Mouse (Mus musculus) mammary gland, adult 2 months (tissue): ENCODE data around the gene 4930578G10Rik. TPM values are rescaled to one million over a fixed set of nuclear protein-coding genes. Genes with fewer than 3 reads are reported as not detected.

Experiments used
- polyA plus RNA-seq: library from polyadenylated mRNA; depleted of rRNA; stranded (reverse); fragments of >200 nt; gene quantifications from 2 replicates; pipeline ENCODE4 v1.2.3, GENCODE M21; 2012; ENCODE audit warnings: low replicate concordance; rRNA removed

Gene 4930578G10Rik
- not detected in 2 replicates for polyA plus RNA-seq

DNA sequence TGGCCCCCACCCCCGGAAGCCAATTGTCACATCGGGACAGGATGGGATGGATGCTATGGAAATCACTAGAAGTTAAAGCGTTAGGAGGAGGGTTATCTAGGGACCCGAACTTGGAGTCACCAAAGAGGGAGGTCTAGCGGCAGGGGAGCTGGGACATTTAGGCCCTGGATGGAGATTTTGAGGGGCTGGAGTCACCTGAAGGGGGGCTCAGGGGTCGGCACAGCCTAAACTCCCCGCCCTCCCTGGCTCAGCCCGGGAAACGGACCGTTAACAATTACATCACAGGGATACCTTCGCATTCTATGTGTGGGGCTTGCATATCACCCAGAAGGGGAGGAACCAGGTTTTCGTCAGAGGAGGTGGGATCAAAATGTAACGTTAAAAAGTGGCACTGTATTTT lies at the start of gene 4930578G10Rik:
Gene 4930578G10Rik (plus strand): TSS at position 301 of the 400 bp plus-strand sequence.

DNA sequence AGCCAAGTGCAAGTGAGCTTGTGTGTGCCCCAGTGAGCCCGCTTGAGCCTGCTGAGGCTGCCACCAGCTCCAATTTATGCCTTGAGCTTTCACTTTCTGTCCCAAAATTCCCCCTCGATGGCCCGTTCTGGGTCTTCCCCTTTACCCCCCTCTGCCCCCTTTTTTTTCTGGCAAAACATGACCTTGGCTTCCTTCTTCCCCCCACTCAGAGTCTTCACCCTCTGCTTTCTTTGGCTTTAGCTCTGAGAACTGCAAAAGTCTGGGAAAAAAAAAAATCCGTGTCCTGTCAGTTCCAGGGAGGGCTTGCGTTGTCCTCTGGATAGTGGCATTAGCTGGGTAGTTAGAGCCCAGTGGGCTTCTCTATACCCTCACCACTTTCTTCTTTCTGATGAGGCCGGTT lies 21.1 kb downstream of the 4930578G10Rik start, which contains the start of gene Ccl19:
Gene Ccl19 (minus strand): TSS at position 101 of the 400 bp plus-strand sequence.

DNA sequence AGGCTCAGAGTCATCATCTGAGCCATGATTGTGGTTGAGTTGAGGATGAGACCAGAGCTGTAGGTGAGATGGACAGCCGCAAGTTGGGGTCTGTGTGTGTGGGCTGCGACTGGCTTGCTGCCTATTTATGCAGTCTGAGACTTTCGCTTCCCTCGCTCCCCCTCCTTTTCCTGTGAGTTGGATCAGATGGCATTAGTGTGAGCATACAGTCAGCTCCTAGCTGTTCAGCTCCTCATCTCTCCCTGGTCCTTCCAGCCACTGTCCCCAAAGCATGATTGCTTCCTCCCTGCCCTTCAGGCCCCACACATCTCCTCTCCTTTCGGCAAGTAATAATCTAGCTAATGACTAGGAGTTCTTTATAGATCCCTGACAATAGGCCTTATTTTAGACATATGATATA lies 38.5 kb downstream of the 4930578G10Rik start, which contains the start of gene Ccl21a:
Gene Ccl21a (minus strand): TSS at position 101 of the 400 bp plus-strand sequence.

DNA sequence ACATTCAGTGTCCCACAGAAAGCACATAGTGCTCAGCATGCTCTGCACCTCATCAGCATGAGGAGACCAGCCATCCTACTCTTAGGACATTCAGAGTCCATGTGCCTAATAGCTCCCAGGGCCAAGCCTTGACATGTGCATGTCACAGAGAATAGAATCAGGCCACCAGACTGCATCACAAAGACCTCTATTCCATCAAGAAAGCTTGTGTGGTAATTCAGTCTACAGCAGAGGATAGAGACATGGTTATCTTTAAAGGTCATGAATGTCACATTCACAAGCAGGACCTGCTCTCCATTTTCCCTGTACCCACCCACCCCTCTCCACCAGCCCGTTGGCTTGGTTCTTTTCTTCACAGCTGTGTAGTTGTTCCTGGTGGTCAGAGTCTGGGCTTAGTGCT lies 118.4 kb downstream of the 4930578G10Rik start, which contains the start of gene Fam205a1:
Gene Fam205a1 (minus strand): TSS at position 101 of the 400 bp plus-strand sequence.

DNA sequence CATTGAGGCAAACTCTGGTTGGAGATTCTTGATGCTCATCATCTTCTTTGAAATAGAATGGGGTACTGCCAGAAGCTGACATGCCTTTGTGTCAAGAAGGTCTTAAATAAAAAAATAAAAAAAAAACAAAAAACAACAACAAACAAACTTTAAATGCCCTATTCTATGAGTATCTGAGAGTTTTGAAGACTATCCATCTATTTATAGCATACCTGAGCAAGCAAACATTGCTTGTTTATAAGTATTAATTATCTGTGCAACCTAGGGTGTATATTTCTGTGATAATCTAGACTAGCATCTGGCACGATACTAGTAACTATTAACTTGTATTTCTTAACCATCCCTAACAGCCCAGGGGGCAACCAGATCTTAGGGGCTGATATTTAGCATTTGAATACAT lies 121.3 kb downstream of the 4930578G10Rik start, which contains the start of gene Gm12394:
Gene Gm12394 (minus strand): TSS at position 101 of the 400 bp plus-strand sequence.

DNA sequence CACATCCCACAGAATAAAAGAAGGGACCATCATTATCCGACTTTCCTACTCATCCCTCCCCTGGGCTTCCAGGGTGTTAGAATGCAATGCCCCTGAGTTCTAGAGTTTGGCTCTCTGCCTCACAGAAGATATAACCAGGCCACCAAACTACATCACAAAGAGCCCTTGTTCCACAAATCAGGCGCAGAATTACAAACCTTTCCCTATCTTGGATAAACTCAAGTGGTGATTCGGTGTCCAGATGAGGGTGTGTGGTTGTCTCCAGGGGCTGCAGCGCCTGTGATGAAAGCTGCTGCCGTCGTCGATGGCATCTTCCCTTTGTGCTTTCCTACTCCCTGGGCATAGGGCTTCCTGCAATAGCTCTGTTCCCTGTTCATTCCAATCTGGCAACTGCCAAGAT lies 138.8 kb downstream of the 4930578G10Rik start, which contains the start of gene Fam205c:
Gene Fam205c (minus strand): TSS at position 101 of the 400 bp plus-strand sequence.

Other genes with a start within 250 kb of the 4930578G10Rik start
- gene Fam205a2, start 207.4 kb upstream of the 4930578G10Rik start, polyA plus RNA-seq = not detected in 2 replicates
- 2.5 TPM in 1 of 2 replicates, not detected in the other for gene Gm10591, start 123.3 kb upstream of the 4930578G10Rik start, polyA plus RNA-seq
- 31.8 and 49.0 TPM in 2 replicates for gene Gm2564, start 105.8 kb upstream of the 4930578G10Rik start, polyA plus RNA-seq
- gene Ccl27b, start 80.3 kb upstream of the 4930578G10Rik start, polyA plus RNA-seq = not detected in 2 replicates
- 0.37 and 0.47 TPM in 2 replicates for gene Il11ra2, start 73.7 kb upstream of the 4930578G10Rik start, polyA plus RNA-seq
- gene Ccl19, start 21.0 kb downstream of the 4930578G10Rik start, polyA plus RNA-seq = 216 and 459 TPM in 2 replicates
- gene Ccl21a, start 38.4 kb downstream of the 4930578G10Rik start, polyA plus RNA-seq = 306 and 313 TPM in 2 replicates
- gene Fam205a1, start 118.3 kb downstream of the 4930578G10Rik start, polyA plus RNA-seq = 0.03 TPM in 1 of 2 replicates, not detected in the other
- not detected in 2 replicates for gene Gm12394, start 121.2 kb downstream of the 4930578G10Rik start, polyA plus RNA-seq
- gene Fam205c, start 138.7 kb downstream of the 4930578G10Rik start, polyA plus RNA-seq = not detected in 2 replicates
- 3.0 and 3.5 TPM in 2 replicates for gene Phf24, start 181.1 kb downstream of the 4930578G10Rik start, polyA plus RNA-seq
- gene Dnajb5, start 214.3 kb downstream of the 4930578G10Rik start, polyA plus RNA-seq = 9.8 and 16.5 TPM in 2 replicates
- gene 1700022I11Rik, start 234.1 kb downstream of the 4930578G10Rik start, polyA plus RNA-seq = not detected in 2 replicates